23 mouse cellular contexts compared by ENCODE assay signal in genomic region chr8:67231921-67232701, GRCm38 (mm10).
DNase-seq lines count a peak whose midpoint lies in the region; ATAC-seq and TF ChIP-seq lines count a peak whose summit lies in the region.
"Had no signal": no experiment of that assay in that cellular context is flagged by ENCODE, and none has a peak within 500 bp of the region (broad histone marks: within the 10 kb centered on the region; RNA-seq: fewer than 3 reads in every experiment).

No protein-coding gene starts in this region.

- WGBS in liver, embryonic 14.5 days (ENCODE audit: insufficient replicate concordance) = 53% methylated on average over 7 of the region's 7 CpGs
- WGBS in forebrain, embryonic 10.5 days = 88% methylated on average over 7 of the region's 7 CpGs

- no peaks in the 10 kb centered on the region for H3K79me2 ChIP-seq in MEL (ENCODE audit: control insufficient read depth, insufficient read depth, low read length, poor library complexity)

- TF ChIP-seq CTCF in MEL (IDR thresholded peaks at IDR 0.05 in 2 of 3, conservative IDR thresholded peaks at IDR 0.05 in 1 of 3; ENCODE audit: control insufficient read depth in 1 of 3, insufficient read depth in 1 of 3, low read depth in 2 of 3, low read length in 3 of 3, poor library complexity in 1 of 3, severe bottlenecking in 1 of 3) = no peak
- no peak for TF ChIP-seq CTCF in liver, embryonic 14.5 days (IDR thresholded peaks at IDR 0.05; ENCODE audit: low read depth)

- no peaks in the 10 kb centered on the region for H3K27me3 ChIP-seq in MEL (ENCODE audit: control insufficient read depth in 1 of 2, insufficient read depth in 2 of 2, low read length in 2 of 2)
- H3K27me3 ChIP-seq in liver, embryonic 14.5 days (ENCODE audit: control insufficient read depth, insufficient read depth, low read length) = no peaks in the 10 kb centered on the region
- H3K27me3 ChIP-seq in forebrain, embryonic 10.5 days (ENCODE audit: poor library complexity, severe bottlenecking) = no peaks in the 10 kb centered on the region
- H3K27me3 ChIP-seq: embryonic facial prominence, embryonic 13.5 days had no signal

- TF ChIP-seq POLR2A in MEL (IDR thresholded peaks at IDR 0.05; ENCODE audit: control insufficient read depth in 1 of 2, insufficient read depth in 1 of 2, low read depth in 1 of 2, low read length in 2 of 2, poor library complexity in 1 of 2) = no peak

- H3K4me2 ChIP-seq in liver, embryonic 14.5 days (ENCODE audit: low read depth) = no peak overlapping the region
- H3K4me2 ChIP-seq: embryonic facial prominence, embryonic 13.5 days; hindbrain, embryonic 14.5 days had no signal

- no peaks in the 10 kb centered on the region for H3K36me3 ChIP-seq in MEL (ENCODE audit: control insufficient read depth in 1 of 2, insufficient read depth in 2 of 2, low read length in 2 of 2)
- no peaks in the 10 kb centered on the region for H3K36me3 ChIP-seq in liver, embryonic 14.5 days (replicated peaks; ENCODE audit: control insufficient read depth, insufficient read depth, low read depth)
- H3K36me3 ChIP-seq in forebrain, embryonic 10.5 days (replicated peaks) = no peaks in the 10 kb centered on the region
- H3K36me3 ChIP-seq: embryonic facial prominence, embryonic 13.5 days; heart, embryonic 10.5 days had no signal

- H3K9ac ChIP-seq in MEL (ENCODE audit: control insufficient read depth, low read depth, low read length, poor library complexity, severe bottlenecking) = no peak overlapping the region
- no peak overlapping the region for H3K9ac ChIP-seq in liver, embryonic 14.5 days (replicated peaks)
- H3K9ac ChIP-seq: embryonic facial prominence, embryonic 13.5 days; hindbrain, embryonic 14.5 days had no signal

- DNase-seq in MEL (ENCODE audit: low read depth, low spot score) = no peak
- peak; percentile 27 for DNase-seq in c-Kit-positive CD71-positive TER-119-positive erythroid progenitor cells, embryonic 14.5 days (ENCODE audit: low spot score)
- peak; percentile 3 to 12 (median 4) for DNase-seq in liver, embryonic 14.5 days (ENCODE audit: low read depth in 3 of 3, low spot score in 3 of 3)
- no peak for DNase-seq in retina, postnatal 1 day
- DNase-seq in heart, postnatal 36 days = no peak
- no peak for DNase-seq in forebrain, embryonic 10.5 days (ENCODE audit: extremely low spot score, low spot score)
- no peak for DNase-seq in heart, adult 11 months
- DNase-seq: adrenal gland, adult 8-10 months; B cell, adult 2 months; cerebellum, adult 18-20 months; cerebellum, adult 9-11 months; cerebellum, postnatal 36 days; gastrocnemius, postnatal 36 days; heart, adult 18-20 months; heart, postnatal 10 days had no signal

- H3K27ac ChIP-seq in MEL (ENCODE audit: control insufficient read depth, low read depth, low read length) = no peak overlapping the region
- no peak overlapping the region for H3K27ac ChIP-seq in liver, embryonic 14.5 days
- H3K27ac ChIP-seq in forebrain, embryonic 10.5 days = no peak overlapping the region
- H3K27ac ChIP-seq: embryonic facial prominence, embryonic 13.5 days; heart, embryonic 10.5 days; hindbrain, embryonic 14.5 days had no signal

- peak; percentile 79; the same call in 1 of the 2 replicates for ATAC-seq in liver, embryonic 14.5 days (ENCODE audit: insufficient read depth)
- ATAC-seq in megakaryocyte progenitor cell, adult 5-6 weeks (replicated peaks; ENCODE audit: poor library complexity) = peak; percentile 37; the same call in 1 of the 2 replicates
- ATAC-seq: activated CD4-positive, CD25-positive, alpha-beta regulatory T cell, adult 4 months; CD4-positive, CD25-positive, alpha-beta regulatory T cell, adult 4 months; forebrain, embryonic 14.5 days; Patski had no signal

- intact Hi-C loops in heart, postnatal 36 days (cut with DNase I) = no loop called here

- H3K4me3 ChIP-seq in MEL (ENCODE audit: control insufficient read depth in 1 of 2, insufficient read depth in 1 of 2, low read depth in 2 of 2, low read length in 2 of 2) = no peak overlapping the region
- H3K4me3 ChIP-seq in liver, embryonic 14.5 days (ENCODE audit: insufficient read depth in 1 of 2, low read depth in 2 of 2, low read length in 2 of 2) = no peak overlapping the region
- no peak overlapping the region for H3K4me3 ChIP-seq in forebrain, embryonic 10.5 days
- H3K4me3 ChIP-seq: embryonic facial prominence, embryonic 13.5 days; heart, embryonic 10.5 days had no signal

- no peaks in the 10 kb centered on the region for H3K9me3 ChIP-seq in MEL (replicated peaks; ENCODE audit: insufficient read depth, low read length)
- H3K9me3 ChIP-seq in liver, embryonic 14.5 days (ENCODE audit: control insufficient read depth, low read length) = no peaks in the 10 kb centered on the region
- no peaks in the 10 kb centered on the region for H3K9me3 ChIP-seq in forebrain, embryonic 10.5 days
- H3K9me3 ChIP-seq: embryonic facial prominence, embryonic 13.5 days; heart, embryonic 10.5 days had no signal

- TF ChIP-seq RAD21 in MEL (IDR thresholded peaks at IDR 0.05; ENCODE audit: low read depth, low read length) = no peak

- no peaks in the 10 kb centered on the region for H3K4me1 ChIP-seq in MEL (ENCODE audit: control insufficient read depth in 1 of 2, insufficient read depth in 2 of 2, low read length in 2 of 2)
- no peaks in the 10 kb centered on the region for H3K4me1 ChIP-seq in liver, embryonic 14.5 days (replicated peaks; ENCODE audit: control insufficient read depth in 2 of 2, insufficient read depth in 2 of 2, low read length in 1 of 2)
- no peaks in the 10 kb centered on the region for H3K4me1 ChIP-seq in forebrain, embryonic 10.5 days
- H3K4me1 ChIP-seq: embryonic facial prominence, embryonic 13.5 days; heart, embryonic 10.5 days had no signal

- TF ChIP-seq EP300 in MEL (IDR thresholded peaks at IDR 0.05; ENCODE audit: low read depth in 1 of 2, low read length in 2 of 2) = no peak
- peak; percentile 28; the same call in 1 of the 2 replicates for TF ChIP-seq EP300 in liver, embryonic 14.5 days (IDR thresholded peaks at IDR 0.05; ENCODE audit: low read depth)

TF ChIP-seq in MEL, 35 proteins besides CTCF, POLR2A, EP300 and RAD21:
- TF ChIP-seq TCF12 (IDR thresholded peaks at IDR 0.05; ENCODE audit: low read depth, low read length) (peak; percentile 20; the same call in 1 of the 2 replicates), GATA1 (IDR thresholded peaks at IDR 0.05; ENCODE audit: low read depth, low read length) (no peak)

Comparison
In these comparisons a context has a peak if more than half of its experiments do, and no peak if none do; other contexts are left out.
1. DNase-seq: peak in c-Kit-positive CD71-positive TER-119-positive erythroid progenitor cells, embryonic 14.5 days (single experiment) and liver, embryonic 14.5 days (3 of 3); none in MEL (single experiment), retina, postnatal 1 day (single experiment), heart, postnatal 36 days (0 of 2), forebrain, embryonic 10.5 days (single experiment) and heart, adult 11 months (single experiment).